Comparison of ENCODE assay signal across 17 mouse cellular contexts in genomic region chr11:109809175-109809855, GRCm38 (mm10). TPM values are rescaled to one million over a fixed set of nuclear protein-coding genes. Genes with fewer than 3 reads are reported as not detected.
DNase-seq lines count a peak whose midpoint lies in the region; ATAC-seq lines count a peak whose summit lies in the region.
"Had no signal": no experiment of that assay in that cellular context is flagged by ENCODE, and none has a peak within 500 bp of the region (broad histone marks: within the 10 kb centered on the region; RNA-seq: fewer than 3 reads in every experiment).

No protein-coding gene starts in this region.

- peak; percentile 22 for DNase-seq in kidney, postnatal 10 days
- DNase-seq in kidney, adult 8-10 months, result no peak
- DNase-seq in brain, adult 2 months (ENCODE audit: low read depth, low spot score), result peak; percentile 59
- DNase-seq in adrenal gland, postnatal 25 days, result no peak
- DNase-seq in thymus, postnatal 36 days, result no peak
- DNase-seq: adrenal gland, postnatal 10 days; cerebellum, adult 2 months; gastrocnemius, postnatal 10 days; liver, embryonic 13.5 days had no signal

- H3K36me3 ChIP-seq in limb, embryonic 15.5 days, result no peaks in the 10 kb centered on the region
- H3K36me3 ChIP-seq in intestine, embryonic 16.5 days (ENCODE audit: control insufficient read depth, insufficient read depth, low read length), result no peaks in the 10 kb centered on the region
- H3K36me3 ChIP-seq: liver, embryonic 13.5 days had no signal

- H3K4me3 ChIP-seq in limb, embryonic 15.5 days, result no peak overlapping the region
- H3K4me3 ChIP-seq in intestine, embryonic 16.5 days (ENCODE audit: low read length), result no peak overlapping the region
- H3K4me3 ChIP-seq: liver, embryonic 13.5 days had no signal

- H3K4me2 ChIP-seq in limb, embryonic 15.5 days, result no peak overlapping the region
- no peak overlapping the region for H3K4me2 ChIP-seq in intestine, embryonic 16.5 days (ENCODE audit: low read depth, low read length)
- H3K4me2 ChIP-seq: liver, embryonic 13.5 days had no signal

- ATAC-seq in frontal cortex, adult (ENCODE audit: low TSS enrichment), result peak; percentile 70; the same call in 1 of the 2 replicates
- ATAC-seq in limb, embryonic 15.5 days (ENCODE audit: insufficient number of reproducible peaks, low FRiP score, low TSS enrichment, low read depth), result no peak
- ATAC-seq in intestine, embryonic 16.5 days, result no peak
- ATAC-seq: inflammation-experienced regulatory T-cells, adult 6 months; midbrain, embryonic 16.5 days had no signal

- WGBS in limb, embryonic 15.5 days, result 33% methylated on average over 4 of the region's 4 CpGs
- WGBS in intestine, embryonic 16.5 days, result 60% methylated on average over 4 of the region's 4 CpGs

- H3K4me1 ChIP-seq in limb, embryonic 15.5 days, result 0 out of 2 replicates have a peak, but pooled peaks cover 5% of the 10 kb centered on the region
- no peaks in the 10 kb centered on the region for H3K4me1 ChIP-seq in intestine, embryonic 16.5 days (ENCODE audit: control insufficient read depth, insufficient read depth, low read length)
- H3K4me1 ChIP-seq: liver, embryonic 13.5 days had no signal

- no peak overlapping the region for H3K9ac ChIP-seq in limb, embryonic 15.5 days
- H3K9ac ChIP-seq in intestine, embryonic 16.5 days (ENCODE audit: low read depth, low read length), result no peak overlapping the region
- H3K9ac ChIP-seq: liver, embryonic 13.5 days had no signal

- peak overlapping the region; percentile 9; the same call in 1 of the 2 replicates for H3K27ac ChIP-seq in limb, embryonic 15.5 days
- H3K27ac ChIP-seq in intestine, embryonic 16.5 days (ENCODE audit: low read length), result no peak overlapping the region
- H3K27ac ChIP-seq: liver, embryonic 13.5 days had no signal

- H3K9me3 ChIP-seq in limb, embryonic 15.5 days, result peaks cover 5% of the 10 kb centered on the region; the same call in 1 of the 2 replicates
- peaks cover 3% of the 10 kb centered on the region; the same call in 1 of the 2 replicates for H3K9me3 ChIP-seq in intestine, embryonic 16.5 days (ENCODE audit: control insufficient read depth, low read length)
- H3K9me3 ChIP-seq: liver, embryonic 13.5 days had no signal

- no peaks in the 10 kb centered on the region for H3K27me3 ChIP-seq in limb, embryonic 15.5 days
- H3K27me3 ChIP-seq in intestine, embryonic 16.5 days (replicated peaks; ENCODE audit: control insufficient read depth, insufficient read depth, low read length), result no peaks in the 10 kb centered on the region
- H3K27me3 ChIP-seq: liver, embryonic 13.5 days had no signal

RNA-seq across cellular contexts. Expression of gene 1700012B07Rik, which starts 18.5 kb away (rescaled TPM):
- not detected in 2 replicates for polyA plus RNA-seq in limb, embryonic 15.5 days (2015; fragmentation: Nextera tagmentation; extraction: Ambion mirVana)
- total RNA-seq in adrenal gland, postnatal 25 days (2021), result not detected in 2 replicates
- polyA plus RNA-seq in intestine, embryonic 16.5 days (2015; fragmentation: Nextera tagmentation; extraction: Ambion mirVana), result not detected in 2 replicates
- total RNA-seq: adrenal gland, postnatal 10 days; gastrocnemius, postnatal 10 days; layer of hippocampus, postnatal 25 days; neutrophil, adult 5-6 weeks had no signal
- polyA plus RNA-seq: cerebellum, adult 2 months; heart, embryonic 16.5 days; liver, embryonic 13.5 days; midbrain, embryonic 16.5 days had no signal

Comparison
In these comparisons a context has a peak if more than half of its experiments do, and no peak if none do; other contexts are left out.
1. DNase-seq: peak in kidney, postnatal 10 days (single experiment) and brain, adult 2 months (single experiment); none in kidney, adult 8-10 months (0 of 2), adrenal gland, postnatal 25 days (single experiment) and thymus, postnatal 36 days (0 of 2).